Comparison of ENCODE assay signal across 22 mouse cellular contexts in genomic region chr1:124487965-124488364, GRCm38 (mm10).
A peak's percentile ranks its signal among the peaks of the same experiment; 100 is the strongest.
DNase-seq lines count a peak whose midpoint lies in the region; ATAC-seq and TF ChIP-seq lines count a peak whose summit lies in the region.
"Had no signal": no experiment of that assay in that cellular context is flagged by ENCODE, and none has a peak within 500 bp of the region (broad histone marks: within the 10 kb centered on the region; RNA-seq: fewer than 3 reads in every experiment).

No protein-coding gene starts in this region.

- CTCF ChIA-PET in Patski (lab: Charles Lee), result interaction anchor here (1.2 kb wide), 1 partner anchor 10 kb away, joined by 4 read pairs; no protein-coding TSS in a partner anchor

- no peak overlapping the region for H3K4me3 ChIP-seq in forebrain, embryonic 10.5 days
- no peak overlapping the region for H3K4me3 ChIP-seq in forebrain, embryonic 12.5 days (replicated peaks)
- no peak overlapping the region for H3K4me3 ChIP-seq in heart, embryonic 11.5 days (ENCODE audit: low read depth, low read length)
- H3K4me3 ChIP-seq: embryonic facial prominence, embryonic 10.5 days; embryonic facial prominence, embryonic 12.5 days; erythroblast, embryonic 14.5 days had no signal

- 0 out of 2 replicates have a peak overlapping the region, but pooled peaks have one; percentile 44 for H3K27ac ChIP-seq in forebrain, embryonic 10.5 days
- no peak overlapping the region for H3K27ac ChIP-seq in forebrain, embryonic 12.5 days
- no peak overlapping the region for H3K27ac ChIP-seq in heart, embryonic 11.5 days (ENCODE audit: low read depth, low read length)
- H3K27ac ChIP-seq: embryonic facial prominence, embryonic 10.5 days; embryonic facial prominence, embryonic 12.5 days had no signal

- no peak for ATAC-seq in forebrain, embryonic 12.5 days (ENCODE audit: low FRiP score)
- peak; percentile 97 for ATAC-seq in Patski
- no peak for ATAC-seq in heart, embryonic 11.5 days (replicated peaks; ENCODE audit: insufficient number of reproducible peaks, low FRiP score, low TSS enrichment)
- ATAC-seq: CD4-positive, CD25-positive, alpha-beta regulatory T cell, adult 4 months; forebrain, embryonic 14.5 days; forebrain, embryonic 16.5 days had no signal

- TF ChIP-seq CTCF in Patski (IDR thresholded peaks at IDR 0.05), result no peak

- DNase-seq in forebrain, embryonic 10.5 days (ENCODE audit: extremely low spot score, low spot score), result no peak
- DNase-seq in Muller cell, postnatal 12 days (ENCODE audit: inconsistent ontology term), result peak; percentile 69
- peak; percentile 33 for DNase-seq in Patski (ENCODE audit: low read depth, low spot score)
- no peak for DNase-seq in cerebellum, adult 9-10 months
- no peak for DNase-seq in yolk sac, embryonic 10.5 days (ENCODE audit: low spot score)
- DNase-seq: adrenal gland, postnatal 25 days; B cell, adult 2 months; cerebellum, adult 11 months; cerebellum, adult 18-20 months; cerebellum, adult 8-10 months; cerebellum, postnatal 10 days; cerebellum, postnatal 25 days had no signal

- H3K4me1 ChIP-seq in forebrain, embryonic 10.5 days, result peaks cover 28% of the 10 kb centered on the region
- H3K4me1 ChIP-seq in forebrain, embryonic 12.5 days, result no peaks in the 10 kb centered on the region
- no peaks in the 10 kb centered on the region for H3K4me1 ChIP-seq in heart, embryonic 11.5 days (ENCODE audit: control insufficient read depth, insufficient read depth, low read length)
- H3K4me1 ChIP-seq: embryonic facial prominence, embryonic 10.5 days; embryonic facial prominence, embryonic 12.5 days had no signal

- in situ Hi-C loops in Patski (cut with MboI; ENCODE audit: low pct_unique_long_range_greater_than_20kb), result no loop called here

- no peak overlapping the region for H3K4me2 ChIP-seq in forebrain, embryonic 12.5 days
- H3K4me2 ChIP-seq in heart, embryonic 11.5 days, result no peak overlapping the region
- H3K4me2 ChIP-seq: embryonic facial prominence, embryonic 12.5 days had no signal

- H3K36me3 ChIP-seq in forebrain, embryonic 10.5 days (replicated peaks), result no peaks in the 10 kb centered on the region
- no peaks in the 10 kb centered on the region for H3K36me3 ChIP-seq in forebrain, embryonic 12.5 days (replicated peaks)
- H3K36me3 ChIP-seq in heart, embryonic 11.5 days (ENCODE audit: control insufficient read depth, insufficient read depth, low read length), result no peaks in the 10 kb centered on the region
- H3K36me3 ChIP-seq: embryonic facial prominence, embryonic 10.5 days; embryonic facial prominence, embryonic 12.5 days; G1E had no signal

- POLR2A ChIA-PET in Patski (lab: Charles Lee), result no interaction called here

- no peaks in the 10 kb centered on the region for H3K9me3 ChIP-seq in forebrain, embryonic 10.5 days
- no peaks in the 10 kb centered on the region for H3K9me3 ChIP-seq in forebrain, embryonic 12.5 days
- H3K9me3 ChIP-seq in heart, embryonic 11.5 days (replicated peaks; ENCODE audit: control insufficient read depth, low read length), result no peaks in the 10 kb centered on the region
- H3K9me3 ChIP-seq: embryonic facial prominence, embryonic 10.5 days; embryonic facial prominence, embryonic 12.5 days had no signal

- no peaks in the 10 kb centered on the region for H3K27me3 ChIP-seq in forebrain, embryonic 10.5 days (ENCODE audit: poor library complexity, severe bottlenecking)
- H3K27me3 ChIP-seq in forebrain, embryonic 12.5 days, result no peaks in the 10 kb centered on the region
- H3K27me3 ChIP-seq in Patski, result no peaks in the 10 kb centered on the region
- no peaks in the 10 kb centered on the region for H3K27me3 ChIP-seq in heart, embryonic 11.5 days (ENCODE audit: control insufficient read depth, insufficient read depth, low read length)
- H3K27me3 ChIP-seq: CH12.LX; embryonic facial prominence, embryonic 12.5 days had no signal

- no peak overlapping the region for H3K9ac ChIP-seq in forebrain, embryonic 12.5 days
- no peak overlapping the region for H3K9ac ChIP-seq in heart, embryonic 11.5 days (ENCODE audit: low read depth, low read length)
- H3K9ac ChIP-seq: embryonic facial prominence, embryonic 12.5 days had no signal

Comparison
In these comparisons a context has a peak if more than half of its experiments do, and no peak if none do; other contexts are left out.
1. DNase-seq: peak in Muller cell, postnatal 12 days (single experiment) and Patski (single experiment); none in forebrain, embryonic 10.5 days (single experiment), cerebellum, adult 9-10 months (single experiment) and yolk sac, embryonic 10.5 days (single experiment).